Mouse (Mus musculus): ENCODE measurements around the gene Irak2. TPM values are rescaled to one million over a fixed set of nuclear protein-coding genes. Genes with fewer than 3 reads are reported as not detected.

Gene Irak2
- polyA plus RNA-seq, 1 experiment from 2014 or later, result 1.6 TPM

DNA sequence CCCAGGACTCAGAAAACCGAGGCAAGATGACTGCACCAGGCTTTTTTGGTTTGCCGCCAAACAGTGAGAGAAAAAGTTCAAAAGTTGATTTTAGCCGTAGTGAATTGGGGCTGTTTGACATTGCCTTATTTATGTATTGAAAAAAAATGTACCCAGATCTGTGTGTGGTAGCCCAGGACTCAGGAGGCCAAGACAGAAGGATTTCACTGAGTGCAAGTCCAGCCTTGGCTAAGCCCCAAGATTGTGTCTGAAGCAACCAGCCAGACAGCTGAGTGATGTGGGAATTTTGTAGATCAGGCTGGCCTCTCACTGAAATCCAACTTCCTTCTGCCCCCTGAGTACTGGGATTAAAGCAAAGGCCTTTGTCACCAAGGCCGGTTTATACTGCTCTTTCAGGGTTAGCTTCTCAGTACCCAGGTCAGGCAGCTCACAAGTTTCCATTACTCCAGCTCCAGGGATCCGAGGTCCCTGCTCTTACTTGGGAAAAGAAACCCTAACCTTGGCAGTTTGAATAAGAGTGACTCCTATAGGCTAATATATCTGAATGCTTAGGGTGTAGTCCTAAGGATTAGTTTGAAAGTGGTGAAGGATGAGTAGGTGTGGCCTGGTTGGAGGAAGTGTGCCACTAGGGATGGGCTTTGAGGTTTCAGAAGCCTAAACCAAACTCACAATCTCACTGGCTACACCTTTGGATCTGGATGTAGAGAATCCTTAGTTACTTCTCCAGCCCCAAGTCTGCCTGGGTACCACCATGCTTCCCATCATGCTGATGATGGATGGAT, 13.1 kb upstream of the Irak2 start:
- WGBS, result 57% methylated on average over 5 of the region's 5 CpGs
- Histone ChIP-seq H3K4me3 (ENCODE audit: low read depth, low read length) (peak overlapping the region; percentile 77), H3K9me3 (ENCODE audit: control insufficient read depth, low read length) (no peaks in the 10 kb centered on the region), H3K9ac (ENCODE audit: low read length) (peak overlapping the region; percentile 90), H3K4me2 (peak overlapping the region; percentile 85), H3K27ac (ENCODE audit: low read depth, low read length) (no peak overlapping the region), H3K36me3 (ENCODE audit: control insufficient read depth, insufficient read depth, low read length) (peaks cover 9% of the 10 kb centered on the region; the same call in 1 of the 2 replicates), H3K4me1 (ENCODE audit: control insufficient read depth, insufficient read depth, low read length) (peaks cover 13% of the 10 kb centered on the region), H3K27me3 (ENCODE audit: control insufficient read depth, insufficient read depth, low read length) (no peaks in the 10 kb centered on the region)
- ATAC-seq (ENCODE audit: low FRiP score), result no peak
- peak; percentile 85 for DNase-seq (ENCODE audit: low spot score, missing footprints)

DNA sequence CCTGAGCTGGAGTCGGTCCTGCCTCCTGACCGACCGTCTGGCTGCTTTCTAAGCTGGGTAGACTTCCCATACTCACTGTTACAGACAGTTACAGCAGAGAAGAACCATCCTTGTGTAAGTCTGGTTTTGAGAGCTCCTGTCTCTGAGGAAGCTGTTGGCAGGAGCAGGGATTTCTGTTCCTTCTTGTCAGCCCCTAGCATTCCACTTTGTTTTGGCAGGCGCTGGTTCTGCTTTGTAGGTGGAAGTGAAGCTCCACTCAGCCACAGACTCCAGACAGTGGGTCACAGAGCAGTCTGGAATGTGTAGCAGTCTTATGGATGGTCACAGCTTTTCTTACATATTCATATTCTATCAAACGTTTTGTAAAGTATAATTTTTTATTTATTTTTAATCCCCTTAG, 7.9 kb upstream of the Irak2 start:
- no peak overlapping the region for H3K9ac ChIP-seq (ENCODE audit: low read length)
- ATAC-seq (ENCODE audit: low FRiP score) (no peak), DNase-seq (ENCODE audit: low spot score, missing footprints) (no peak)
- H3K4me1 ChIP-seq (ENCODE audit: control insufficient read depth, insufficient read depth, low read length), result peaks cover 5% of the 10 kb centered on the region
- no peak overlapping the region for H3K4me3 ChIP-seq (ENCODE audit: low read depth, low read length)
- no peak overlapping the region for H3K4me2 ChIP-seq
- 81% methylated on average over 5 of the region's 5 CpGs for WGBS
- no peak overlapping the region for H3K27ac ChIP-seq (ENCODE audit: low read depth, low read length)
- peaks cover 11% of the 10 kb centered on the region; the same call in 1 of the 2 replicates for H3K36me3 ChIP-seq (ENCODE audit: control insufficient read depth, insufficient read depth, low read length)
- H3K9me3 ChIP-seq (ENCODE audit: control insufficient read depth, low read length), result no peaks in the 10 kb centered on the region
- H3K27me3 ChIP-seq (ENCODE audit: control insufficient read depth, insufficient read depth, low read length), result no peaks in the 10 kb centered on the region

GRCm38 (mm10) chr6:113632863-113633262, 5.4 kb upstream of the Irak2 start:
- H3K27ac ChIP-seq (ENCODE audit: low read depth, low read length), result no peak overlapping the region
- no peak overlapping the region for H3K4me3 ChIP-seq (ENCODE audit: low read depth, low read length)
- WGBS, result 95% methylated on average over 4 of the region's 4 CpGs
- no peaks in the 10 kb centered on the region for H3K9me3 ChIP-seq (ENCODE audit: control insufficient read depth, low read length)
- ATAC-seq (ENCODE audit: low FRiP score) (0 out of 2 replicates have a peak, but pooled peaks have one; percentile 27), DNase-seq (ENCODE audit: low spot score, missing footprints) (no peak)
- H3K4me1 ChIP-seq (ENCODE audit: control insufficient read depth, insufficient read depth, low read length), result no peaks in the 10 kb centered on the region
- H3K27me3 ChIP-seq (ENCODE audit: control insufficient read depth, insufficient read depth, low read length), result no peaks in the 10 kb centered on the region
- peaks cover 10% of the 10 kb centered on the region; the same call in 1 of the 2 replicates for H3K36me3 ChIP-seq (ENCODE audit: control insufficient read depth, insufficient read depth, low read length)
- H3K4me2 ChIP-seq, result no peak overlapping the region
- H3K9ac ChIP-seq (ENCODE audit: low read length), result no peak overlapping the region

DNA sequence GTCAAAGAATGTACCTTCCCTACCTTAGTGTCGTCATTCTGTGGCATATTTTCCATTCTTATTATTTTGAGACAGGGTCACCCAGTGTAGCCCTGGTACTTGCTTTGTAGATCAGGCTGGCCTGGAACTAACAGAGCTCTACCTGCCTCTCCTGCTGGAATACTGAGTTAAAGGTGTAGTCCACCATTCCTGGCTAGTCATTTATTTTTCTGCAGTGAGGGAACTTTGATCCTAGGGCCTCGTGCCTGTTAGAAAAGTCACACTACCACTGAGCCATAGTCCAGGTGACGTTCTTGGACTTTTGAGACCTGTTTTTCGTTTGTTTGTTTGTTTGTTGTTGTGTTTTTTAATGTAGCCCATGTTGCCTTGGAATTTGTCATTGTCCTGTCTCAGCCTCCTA, 934 bp downstream of the Irak2 start:
- no peak overlapping the region for H3K4me3 ChIP-seq (ENCODE audit: low read depth, low read length)
- no peak overlapping the region for H3K4me2 ChIP-seq
- no peak for ATAC-seq (ENCODE audit: low FRiP score)
- WGBS, result 83% methylated on average over 4 of the region's 4 CpGs
- no peak for DNase-seq (ENCODE audit: low spot score, missing footprints)
- H3K9me3 ChIP-seq (ENCODE audit: control insufficient read depth, low read length), result no peaks in the 10 kb centered on the region
- no peaks in the 10 kb centered on the region for H3K36me3 ChIP-seq (ENCODE audit: control insufficient read depth, insufficient read depth, low read length)
- H3K27me3 ChIP-seq (ENCODE audit: control insufficient read depth, insufficient read depth, low read length), result no peaks in the 10 kb centered on the region
- no peaks in the 10 kb centered on the region for H3K4me1 ChIP-seq (ENCODE audit: control insufficient read depth, insufficient read depth, low read length)
- no peak overlapping the region for H3K9ac ChIP-seq (ENCODE audit: low read length)
- H3K27ac ChIP-seq (ENCODE audit: low read depth, low read length), result no peak overlapping the region

DNA sequence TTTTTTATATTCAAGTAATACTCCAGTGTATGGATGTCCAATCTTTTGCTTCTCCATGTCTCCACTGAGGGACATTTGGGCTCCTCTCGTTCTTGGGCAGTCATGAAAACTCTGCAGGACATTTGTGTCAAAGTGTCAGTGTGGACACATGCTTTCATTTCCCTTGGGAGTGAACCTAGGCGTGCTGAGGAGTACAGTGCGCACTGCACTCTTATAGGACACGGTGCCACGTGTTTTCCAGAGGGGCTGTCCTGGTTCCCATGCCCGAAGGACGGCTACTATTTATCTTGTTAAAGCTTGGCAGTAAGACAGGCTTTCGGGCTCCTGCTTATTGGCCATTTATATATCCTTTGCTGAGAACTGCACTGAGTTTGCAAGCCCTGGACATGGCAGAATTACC, 4.3 kb downstream of the Irak2 start:
- no peak for ATAC-seq (ENCODE audit: low FRiP score)
- H3K4me3 ChIP-seq (ENCODE audit: low read depth, low read length), result no peak overlapping the region
- DNase-seq (ENCODE audit: low spot score, missing footprints), result no peak
- 86% methylated on average over 8 of the region's 8 CpGs for WGBS
- H3K4me2 ChIP-seq, result no peak overlapping the region
- no peak overlapping the region for H3K27ac ChIP-seq (ENCODE audit: low read depth, low read length)
- H3K9ac ChIP-seq (ENCODE audit: low read length), result no peak overlapping the region
- H3K4me1 ChIP-seq (ENCODE audit: control insufficient read depth, insufficient read depth, low read length), result no peaks in the 10 kb centered on the region
- no peaks in the 10 kb centered on the region for H3K9me3 ChIP-seq (ENCODE audit: control insufficient read depth, low read length)
- H3K27me3 ChIP-seq (ENCODE audit: control insufficient read depth, insufficient read depth, low read length), result no peaks in the 10 kb centered on the region
- no peaks in the 10 kb centered on the region for H3K36me3 ChIP-seq (ENCODE audit: control insufficient read depth, insufficient read depth, low read length)

DNA sequence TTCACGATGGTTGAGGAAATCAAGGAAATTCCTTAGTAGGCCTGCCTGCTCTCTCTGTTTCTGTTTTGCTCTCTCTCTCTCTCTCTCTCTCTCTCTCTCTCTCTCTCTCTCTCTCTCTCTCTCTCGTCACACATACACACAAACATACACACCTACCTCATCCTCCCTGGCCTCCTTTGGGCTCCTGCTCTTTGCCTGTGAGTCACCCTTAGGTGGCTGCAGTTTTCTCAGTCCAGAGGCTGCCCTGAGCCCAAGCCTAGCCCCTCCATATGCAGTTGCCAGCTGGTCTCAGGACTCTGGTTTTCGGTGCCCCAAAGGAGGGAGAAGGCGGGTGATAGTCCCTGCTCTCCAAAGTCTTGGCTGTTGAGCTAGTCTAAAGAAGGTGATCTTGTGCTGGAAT, 4.8 kb downstream of the Irak2 start:
- H3K4me3 ChIP-seq (ENCODE audit: low read depth, low read length), result no peak overlapping the region
- H3K4me2 ChIP-seq, result no peak overlapping the region
- DNase-seq (ENCODE audit: low spot score, missing footprints) (no peak), ATAC-seq (ENCODE audit: low FRiP score) (no peak)
- H3K9ac ChIP-seq (ENCODE audit: low read length), result no peak overlapping the region
- no peaks in the 10 kb centered on the region for H3K36me3 ChIP-seq (ENCODE audit: control insufficient read depth, insufficient read depth, low read length)
- H3K9me3 ChIP-seq (ENCODE audit: control insufficient read depth, low read length), result no peaks in the 10 kb centered on the region
- 81% methylated on average over 4 of the region's 4 CpGs for WGBS
- no peaks in the 10 kb centered on the region for H3K27me3 ChIP-seq (ENCODE audit: control insufficient read depth, insufficient read depth, low read length)
- no peak overlapping the region for H3K27ac ChIP-seq (ENCODE audit: low read depth, low read length)
- no peaks in the 10 kb centered on the region for H3K4me1 ChIP-seq (ENCODE audit: control insufficient read depth, insufficient read depth, low read length)

DNA sequence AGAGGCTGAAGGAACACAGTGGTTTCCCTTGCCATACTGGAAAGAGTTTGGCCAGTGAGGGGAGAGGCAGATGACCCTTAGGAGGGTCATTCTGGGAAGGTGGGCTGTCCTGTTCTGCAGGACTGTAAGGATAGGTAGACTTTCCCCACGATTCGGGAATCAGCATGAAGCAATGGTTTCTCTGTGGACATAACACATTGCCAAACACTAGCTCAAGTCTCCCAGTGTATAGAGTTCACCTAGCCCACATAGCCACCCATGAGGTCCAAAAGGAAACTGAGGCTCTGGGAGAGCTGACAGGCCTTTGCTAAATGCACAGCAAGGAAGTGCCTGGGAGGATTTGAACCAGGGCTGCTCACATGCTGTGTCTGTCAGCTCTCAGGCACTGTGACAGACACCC, 5.7 kb downstream of the Irak2 start:
- H3K9ac ChIP-seq (ENCODE audit: low read length), result no peak overlapping the region
- no peak overlapping the region for H3K27ac ChIP-seq (ENCODE audit: low read depth, low read length)
- H3K4me3 ChIP-seq (ENCODE audit: low read depth, low read length), result no peak overlapping the region
- no peaks in the 10 kb centered on the region for H3K4me1 ChIP-seq (ENCODE audit: control insufficient read depth, insufficient read depth, low read length)
- H3K4me2 ChIP-seq, result no peak overlapping the region
- no peak for DNase-seq (ENCODE audit: low spot score, missing footprints)
- 86% methylated on average over 2 of the region's 2 CpGs for WGBS
- no peaks in the 10 kb centered on the region for H3K36me3 ChIP-seq (ENCODE audit: control insufficient read depth, insufficient read depth, low read length)
- ATAC-seq (ENCODE audit: low FRiP score), result no peak
- no peaks in the 10 kb centered on the region for H3K9me3 ChIP-seq (ENCODE audit: control insufficient read depth, low read length)
- H3K27me3 ChIP-seq (ENCODE audit: control insufficient read depth, insufficient read depth, low read length), result no peaks in the 10 kb centered on the region

DNA sequence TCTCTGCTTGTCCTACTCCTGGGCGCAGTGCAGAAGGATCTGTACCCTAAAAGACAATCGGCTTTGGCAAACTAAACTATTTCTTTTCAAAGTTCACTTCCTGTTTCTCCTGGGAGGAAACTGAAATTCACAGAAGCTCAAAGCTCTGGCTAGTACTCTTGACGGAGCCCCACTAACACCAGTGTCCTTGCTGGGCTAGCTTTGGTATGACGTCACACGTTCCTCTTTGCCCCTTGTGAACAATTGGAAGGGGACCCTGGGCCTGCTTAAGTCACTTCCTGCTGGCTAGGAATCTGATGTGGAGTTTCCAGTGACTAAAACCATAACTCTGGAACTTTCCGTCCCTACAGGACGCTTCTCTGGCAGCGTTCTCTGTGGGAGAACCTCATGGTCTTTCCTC, 6.5 kb downstream of the Irak2 start:
- DNase-seq (ENCODE audit: low spot score, missing footprints) (no peak), ATAC-seq (ENCODE audit: low FRiP score) (no peak)
- Histone ChIP-seq H3K4me1 (ENCODE audit: control insufficient read depth, insufficient read depth, low read length) (no peaks in the 10 kb centered on the region), H3K9me3 (ENCODE audit: control insufficient read depth, low read length) (no peaks in the 10 kb centered on the region), H3K4me3 (ENCODE audit: low read depth, low read length) (no peak overlapping the region), H3K9ac (ENCODE audit: low read length) (no peak overlapping the region), H3K27me3 (ENCODE audit: control insufficient read depth, insufficient read depth, low read length) (no peaks in the 10 kb centered on the region), H3K36me3 (ENCODE audit: control insufficient read depth, insufficient read depth, low read length) (no peaks in the 10 kb centered on the region), H3K27ac (ENCODE audit: low read depth, low read length) (no peak overlapping the region), H3K4me2 (no peak overlapping the region)
- 87% methylated on average over 8 of the region's 8 CpGs for WGBS

- H3K27ac ChIP-seq (ENCODE audit: low read depth, low read length), result no peak overlapping the region
- no peak overlapping the region for H3K4me3 ChIP-seq (ENCODE audit: low read depth, low read length)
- H3K4me1 ChIP-seq (ENCODE audit: control insufficient read depth, insufficient read depth, low read length), result no peaks in the 10 kb centered on the region
- no peak for ATAC-seq (ENCODE audit: low FRiP score)
- WGBS, result 83% methylated on average over 7 of the region's 7 CpGs
- H3K9ac ChIP-seq (ENCODE audit: low read length), result no peak overlapping the region
- H3K36me3 ChIP-seq (ENCODE audit: control insufficient read depth, insufficient read depth, low read length), result no peaks in the 10 kb centered on the region
- no peak for DNase-seq (ENCODE audit: low spot score, missing footprints)
- no peaks in the 10 kb centered on the region for H3K27me3 ChIP-seq (ENCODE audit: control insufficient read depth, insufficient read depth, low read length)
- no peak overlapping the region for H3K4me2 ChIP-seq
- no peaks in the 10 kb centered on the region for H3K9me3 ChIP-seq (ENCODE audit: control insufficient read depth, low read length)
These were observed 11.3 kb downstream of the Irak2 start for GRCm38 (mm10) chr6:113649346-113650196.
